Mouse (Mus musculus): ENCODE measurements around the gene Mmrn2. TPM values are rescaled to one million over a fixed set of nuclear protein-coding genes. Genes with fewer than 3 reads are reported as not detected.

The Mmrn2 gene
- total RNA-seq (2017) = not detected in 2 replicates

DNA sequence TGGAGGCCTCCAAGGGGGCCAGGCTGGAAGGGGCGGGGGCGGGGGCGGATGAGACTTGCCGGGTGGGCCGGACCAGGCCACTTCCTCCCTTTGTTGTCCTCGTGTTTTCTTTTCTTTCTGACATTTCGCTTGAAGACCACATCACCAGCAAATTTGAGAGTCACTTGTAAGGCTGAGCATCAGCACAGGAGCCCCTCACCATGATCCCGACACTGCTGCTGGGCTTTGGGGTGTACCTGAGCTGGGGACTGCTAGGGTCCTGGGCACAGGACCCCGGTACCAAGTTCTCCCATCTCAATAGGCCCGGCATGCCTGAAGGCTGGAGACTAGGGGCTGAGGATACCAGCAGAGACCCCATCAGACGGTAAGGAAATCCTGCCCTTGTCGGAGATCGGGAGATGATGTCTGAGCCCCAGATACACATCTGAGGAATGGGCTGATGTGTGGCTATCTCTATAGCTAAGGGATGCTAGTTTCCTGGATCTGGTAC, at the start of gene Mmrn2:
Gene Mmrn2 (plus strand): TSS at position 51 of the 490 bp plus-strand sequence.
- ATAC-seq (ENCODE audit: extremely low read depth, insufficient number of reproducible peaks, low FRiP score, poor library complexity, severe bottlenecking) = no peak

DNA sequence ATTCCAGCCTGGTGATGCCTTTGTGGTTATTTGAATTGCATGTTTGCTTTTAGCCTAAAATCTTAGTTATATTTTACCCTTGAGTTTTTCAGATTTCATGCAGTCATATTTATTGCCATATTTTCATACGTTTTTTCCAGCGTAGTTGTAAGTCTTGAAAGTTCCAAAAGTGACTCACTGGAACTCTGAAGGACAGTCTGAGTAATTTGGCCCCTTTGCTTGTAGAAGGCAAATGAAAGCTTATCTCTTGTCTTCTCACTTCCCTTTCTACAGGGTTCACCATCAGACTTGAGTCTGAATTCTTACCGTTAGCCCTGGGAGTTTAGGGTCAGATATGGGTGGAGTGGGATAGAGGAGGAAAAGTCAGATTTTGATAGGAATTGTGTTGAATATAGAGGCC, 48.7 kb upstream of the Mmrn2 start:
- ATAC-seq (ENCODE audit: extremely low read depth, insufficient number of reproducible peaks, low FRiP score, poor library complexity, severe bottlenecking) = no peak

DNA sequence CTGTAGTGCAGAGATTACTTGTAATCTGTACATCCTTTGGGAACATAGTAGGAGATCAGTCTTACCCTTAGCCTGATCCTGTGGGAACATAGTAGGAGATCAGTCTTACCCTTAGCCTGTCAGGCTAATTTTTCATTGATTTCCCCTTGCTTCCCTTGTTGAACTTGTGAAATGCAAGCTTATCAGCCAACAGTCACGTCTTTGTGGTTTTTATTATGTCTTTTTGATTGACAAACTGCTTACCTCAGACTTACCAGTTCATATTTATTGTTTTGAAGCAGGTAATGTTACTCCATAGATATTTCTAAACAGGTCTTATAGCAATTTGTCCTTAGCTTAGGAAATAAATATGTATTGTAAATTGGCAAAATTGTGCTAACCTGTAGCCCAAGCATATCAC, 47.6 kb upstream of the Mmrn2 start:
- ATAC-seq (ENCODE audit: extremely low read depth, insufficient number of reproducible peaks, low FRiP score, poor library complexity, severe bottlenecking) = no peak

DNA sequence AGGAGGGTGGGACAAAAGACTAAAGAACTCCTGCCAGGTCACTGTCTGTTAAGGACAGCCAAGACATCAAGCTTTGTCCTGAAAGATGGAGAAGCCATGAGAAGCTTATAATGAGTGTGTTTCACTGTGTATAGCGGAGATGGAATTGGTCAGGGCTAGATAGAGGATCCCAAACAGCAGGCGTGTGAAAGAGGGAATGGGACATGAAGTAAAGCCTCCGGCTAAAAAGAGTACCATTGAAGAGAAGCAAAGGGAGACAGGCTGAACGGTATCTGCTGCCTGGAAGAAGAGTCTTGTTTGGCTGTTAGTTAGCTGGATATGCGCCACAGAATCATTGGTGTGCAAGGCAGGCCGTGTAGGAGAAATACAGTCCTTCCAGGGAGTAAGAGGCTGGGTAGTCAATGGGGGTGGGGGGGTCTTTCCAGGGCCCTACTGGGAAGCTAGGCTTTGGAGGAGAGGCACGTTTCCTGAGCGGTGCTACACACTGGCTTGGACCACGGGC, 44.6 kb upstream of the Mmrn2 start:
- no peak for ATAC-seq (ENCODE audit: extremely low read depth, insufficient number of reproducible peaks, low FRiP score, poor library complexity, severe bottlenecking)

DNA sequence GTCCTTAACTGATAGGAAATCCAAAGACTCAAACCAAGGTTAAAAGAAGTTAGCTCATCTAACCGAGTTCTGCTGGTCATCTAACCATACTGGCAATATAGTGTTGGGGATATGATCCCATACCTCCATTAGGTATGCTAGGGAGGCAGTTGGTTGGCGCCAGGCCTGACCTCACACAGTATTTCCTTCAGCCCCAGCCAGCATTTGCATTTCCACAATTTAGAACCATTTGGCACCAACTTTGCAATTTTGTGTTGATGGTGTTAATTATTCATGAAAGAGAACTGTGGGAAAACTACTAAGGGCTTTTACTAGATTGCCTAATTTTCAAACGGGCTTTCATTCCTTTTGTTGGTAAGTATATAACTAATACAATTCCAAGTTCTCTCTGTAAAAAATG, 43.4 kb upstream of the Mmrn2 start:
- no peak for ATAC-seq (ENCODE audit: extremely low read depth, insufficient number of reproducible peaks, low FRiP score, poor library complexity, severe bottlenecking)

DNA sequence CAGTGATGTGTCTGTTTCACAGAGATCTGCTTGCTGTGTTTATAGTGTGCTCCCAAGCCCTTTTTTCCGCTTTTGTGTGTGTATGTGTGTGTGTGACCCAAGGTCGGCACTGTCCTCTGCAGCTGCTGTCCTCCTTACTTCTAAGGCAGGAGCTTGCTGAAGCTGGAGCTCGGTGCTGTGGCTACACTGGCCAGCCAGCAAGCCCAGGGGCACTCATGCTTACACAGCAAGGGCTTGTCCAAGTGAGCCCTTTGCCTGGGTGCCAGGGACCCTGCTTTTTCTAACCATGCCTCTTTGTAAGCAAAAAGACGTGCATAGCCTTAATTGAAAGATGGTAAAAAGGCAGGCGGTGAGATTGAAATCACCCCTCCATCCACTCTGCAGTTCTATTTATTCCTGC, 42.8 kb upstream of the Mmrn2 start:
- no peak for ATAC-seq (ENCODE audit: extremely low read depth, insufficient number of reproducible peaks, low FRiP score, poor library complexity, severe bottlenecking)

DNA sequence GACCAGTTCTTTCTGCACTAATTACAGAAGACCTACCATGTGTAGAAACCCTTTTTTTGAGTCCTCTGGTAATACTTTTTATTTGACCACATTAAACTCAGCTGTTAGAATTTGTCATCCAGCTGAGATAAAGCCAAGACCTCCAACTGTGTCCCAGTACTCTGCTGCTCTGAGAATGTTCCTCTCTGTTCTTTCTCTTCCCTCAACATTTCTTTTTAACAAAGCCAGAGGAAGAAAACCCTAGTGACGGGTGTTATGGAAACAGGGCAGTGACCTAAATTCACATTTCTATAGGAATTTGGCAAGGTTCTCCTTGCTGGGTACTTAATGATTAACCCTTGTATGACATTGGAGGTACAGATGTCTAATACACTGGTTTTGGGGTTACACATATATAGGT, 35.8 kb upstream of the Mmrn2 start:
- no peak for ATAC-seq (ENCODE audit: extremely low read depth, insufficient number of reproducible peaks, low FRiP score, poor library complexity, severe bottlenecking)

DNA sequence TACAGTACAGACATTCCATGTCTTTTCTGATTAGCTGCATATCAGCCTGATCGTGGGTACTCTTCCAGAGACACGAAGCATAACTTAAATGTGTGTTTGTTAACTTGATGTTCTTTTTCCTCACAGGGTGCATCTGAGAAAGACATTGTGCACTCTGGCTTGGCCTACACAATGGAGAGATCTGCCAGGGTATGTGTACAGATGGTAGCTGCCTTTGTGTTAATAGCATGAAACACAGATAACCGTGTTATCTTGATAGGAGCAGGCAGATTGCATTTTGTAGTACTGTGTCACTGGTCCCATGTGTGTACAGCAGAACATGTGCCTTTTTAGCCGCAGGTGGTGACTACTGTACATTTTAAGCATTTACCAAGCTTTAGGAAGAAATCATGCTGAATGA, 33.3 kb upstream of the Mmrn2 start:
- no peak for ATAC-seq (ENCODE audit: extremely low read depth, insufficient number of reproducible peaks, low FRiP score, poor library complexity, severe bottlenecking)

DNA sequence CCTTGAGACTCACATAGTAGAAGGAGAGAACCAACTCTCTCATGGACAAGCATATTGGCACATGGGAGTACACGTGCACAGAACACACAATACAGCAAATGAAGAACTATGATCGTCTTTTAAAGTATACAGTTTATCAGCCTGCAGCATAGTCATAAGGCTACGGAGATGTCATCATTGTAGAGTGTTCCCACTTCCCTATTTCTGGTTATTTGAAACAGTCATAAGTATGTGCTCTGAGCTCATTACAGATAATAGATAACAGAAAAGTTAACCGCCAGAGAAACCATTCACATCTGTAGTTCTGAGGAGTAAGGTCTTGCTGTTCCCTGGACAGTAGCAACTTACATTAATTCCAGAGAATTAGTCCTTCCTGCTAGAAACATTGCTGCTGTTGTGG, 32.2 kb upstream of the Mmrn2 start:
- no peak for ATAC-seq (ENCODE audit: extremely low read depth, insufficient number of reproducible peaks, low FRiP score, poor library complexity, severe bottlenecking)

DNA sequence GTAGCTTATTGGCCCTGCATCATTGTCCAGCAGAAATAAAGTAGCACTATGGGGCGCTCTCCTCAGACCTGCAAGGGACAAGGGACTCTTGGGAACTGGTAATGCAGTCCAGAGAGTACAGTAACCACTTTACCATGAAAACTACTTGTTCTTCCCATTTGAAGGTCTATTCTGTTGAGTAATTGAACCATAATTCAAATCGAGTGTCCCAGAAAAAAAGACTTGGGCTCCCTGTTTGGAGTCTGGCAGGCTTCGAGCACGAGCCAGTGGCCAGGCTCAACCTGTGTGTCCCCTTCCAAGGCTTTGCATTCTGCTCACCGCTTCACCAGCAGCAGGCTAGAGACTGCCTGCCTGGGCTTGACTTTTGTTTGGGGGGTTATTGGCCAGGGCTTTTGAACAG, 30.9 kb upstream of the Mmrn2 start:
- no peak for ATAC-seq (ENCODE audit: extremely low read depth, insufficient number of reproducible peaks, low FRiP score, poor library complexity, severe bottlenecking)

DNA sequence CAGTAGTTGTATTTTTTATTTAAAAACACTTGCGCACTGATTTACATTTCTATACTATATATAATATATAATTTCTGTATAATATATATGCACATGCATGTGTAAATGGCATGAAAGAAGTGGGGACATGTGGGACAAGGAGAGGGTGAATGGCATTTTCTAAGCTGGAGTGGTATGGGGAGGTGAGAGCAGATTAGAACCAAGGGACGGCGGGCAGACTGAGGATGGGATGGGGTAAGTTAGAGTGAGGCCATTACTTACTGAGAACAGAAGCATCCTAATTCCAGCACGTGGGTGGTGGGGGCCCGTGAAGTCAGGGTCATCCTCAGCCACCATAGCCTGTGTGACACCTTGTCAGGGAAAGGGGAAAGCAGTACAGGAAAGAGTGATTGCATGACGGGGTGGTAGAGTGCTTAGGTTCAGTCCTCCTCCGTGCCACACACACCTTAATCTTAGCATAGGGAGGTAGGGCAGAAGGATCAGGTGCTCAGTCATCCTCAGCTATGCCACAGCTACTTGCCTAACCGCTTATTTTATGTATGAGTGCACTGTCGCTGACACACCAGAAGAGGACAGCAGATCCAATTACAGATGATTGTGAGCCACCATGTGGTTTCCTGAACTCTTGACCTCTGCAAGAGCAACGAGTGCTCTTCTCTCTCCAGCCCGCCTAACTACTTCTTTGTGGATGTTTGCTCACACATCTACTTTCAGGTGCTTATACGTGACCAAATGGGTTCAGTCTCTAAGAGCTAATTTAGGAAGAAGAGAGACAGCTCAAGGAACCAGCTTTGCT, 29.3 kb upstream of the Mmrn2 start:
- ATAC-seq (ENCODE audit: extremely low read depth, insufficient number of reproducible peaks, low FRiP score, poor library complexity, severe bottlenecking) = no peak

DNA sequence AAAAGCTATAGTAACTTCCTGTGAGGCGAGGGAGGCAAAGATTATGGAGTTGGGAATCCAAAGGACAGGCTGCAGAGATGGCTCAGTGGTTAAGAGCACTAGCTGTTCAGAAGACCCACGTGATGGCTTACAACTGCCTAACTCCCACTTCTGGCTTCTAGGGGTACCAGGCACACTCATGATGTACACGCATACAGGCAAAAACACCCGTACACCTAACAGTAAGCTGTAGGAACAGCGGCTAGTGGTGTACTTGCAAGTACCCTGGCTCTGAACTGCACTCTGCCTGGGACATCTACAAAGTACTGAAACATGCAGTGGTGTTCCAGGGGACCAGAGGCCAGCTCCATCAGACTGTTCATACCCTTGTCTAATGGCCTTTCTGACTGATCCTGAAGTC, 28.2 kb upstream of the Mmrn2 start:
- ATAC-seq (ENCODE audit: extremely low read depth, insufficient number of reproducible peaks, low FRiP score, poor library complexity, severe bottlenecking) = no peak

DNA sequence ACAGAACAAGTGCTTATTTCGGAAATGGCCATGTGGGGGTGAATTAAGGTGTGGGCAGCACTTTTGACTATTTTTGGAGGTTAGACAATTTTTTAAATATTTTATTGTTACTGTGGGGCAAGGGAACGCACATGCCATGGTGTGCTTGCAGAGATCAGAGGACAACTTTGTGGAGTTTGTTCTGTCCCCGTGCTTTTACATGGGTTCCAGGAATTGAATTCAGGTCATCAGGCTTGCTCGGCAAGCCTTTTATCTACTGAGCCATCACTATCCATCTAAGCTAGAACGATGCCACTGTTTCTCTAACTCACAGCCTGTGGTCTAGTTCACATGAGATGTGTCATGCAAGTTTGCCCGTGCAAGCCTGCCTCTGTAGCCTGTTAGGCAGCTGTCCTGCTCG, 27.0 kb upstream of the Mmrn2 start:
- no peak for ATAC-seq (ENCODE audit: extremely low read depth, insufficient number of reproducible peaks, low FRiP score, poor library complexity, severe bottlenecking)

DNA sequence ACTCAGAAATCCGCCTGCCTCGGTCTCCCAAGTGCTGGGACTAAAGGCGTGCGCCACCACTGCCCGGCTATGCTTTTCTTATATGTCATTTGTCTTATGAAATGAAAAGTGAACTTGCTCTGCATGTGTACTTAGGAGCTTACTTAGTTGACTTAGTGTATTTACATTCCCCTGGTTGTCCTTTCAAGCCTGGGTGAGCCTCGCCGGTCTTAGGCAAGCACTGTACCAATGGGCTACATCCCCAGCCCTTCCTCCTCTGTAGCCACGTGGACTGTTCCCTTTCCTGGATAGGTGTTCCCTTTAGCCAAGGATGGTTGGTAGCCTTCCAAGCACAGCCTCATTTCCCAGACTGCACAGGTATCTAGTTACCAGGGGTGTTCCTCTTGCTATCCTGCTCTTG, 26.3 kb upstream of the Mmrn2 start:
- ATAC-seq (ENCODE audit: extremely low read depth, insufficient number of reproducible peaks, low FRiP score, poor library complexity, severe bottlenecking) = no peak

DNA sequence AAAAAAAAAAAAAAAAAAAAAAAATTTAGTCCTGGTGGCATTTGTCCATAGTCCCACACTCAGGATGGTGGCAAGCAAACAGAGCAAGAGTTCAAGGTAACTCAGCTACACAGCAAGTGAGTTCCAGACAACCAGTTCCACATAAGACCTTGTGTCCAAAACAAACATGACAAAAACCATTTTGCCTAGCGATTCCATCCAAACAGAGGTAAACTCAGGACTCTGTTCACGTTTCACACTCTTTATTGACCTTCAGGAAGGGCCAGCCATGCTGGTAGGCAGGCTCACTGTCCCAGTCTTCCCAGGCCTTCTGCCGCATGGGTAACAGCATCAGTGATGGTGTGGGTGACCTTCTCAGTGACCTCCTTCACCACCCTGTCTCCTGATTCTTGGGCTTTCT, 23.6 kb upstream of the Mmrn2 start:
- no peak for ATAC-seq (ENCODE audit: extremely low read depth, insufficient number of reproducible peaks, low FRiP score, poor library complexity, severe bottlenecking)

DNA sequence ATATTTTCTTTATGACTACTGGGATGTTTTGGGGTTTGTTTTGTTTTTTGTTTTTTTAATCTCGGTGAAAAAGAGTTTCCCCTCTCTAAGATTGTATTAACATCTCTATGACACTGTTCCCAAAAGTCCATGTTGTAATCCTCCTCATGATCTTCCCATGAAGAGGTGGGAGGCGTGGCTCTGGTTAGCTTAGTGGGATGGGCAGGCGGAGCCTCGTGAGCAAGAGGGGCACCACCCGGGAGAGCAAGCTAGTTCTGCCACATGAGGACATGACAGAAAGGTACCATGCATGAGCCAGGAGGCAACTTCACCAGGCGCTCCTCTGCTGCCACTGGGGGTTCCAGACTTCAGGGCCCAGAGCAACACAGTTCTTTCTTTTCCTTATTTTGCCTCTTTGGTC, 22.7 kb upstream of the Mmrn2 start:
- ATAC-seq (ENCODE audit: extremely low read depth, insufficient number of reproducible peaks, low FRiP score, poor library complexity, severe bottlenecking) = no peak

DNA sequence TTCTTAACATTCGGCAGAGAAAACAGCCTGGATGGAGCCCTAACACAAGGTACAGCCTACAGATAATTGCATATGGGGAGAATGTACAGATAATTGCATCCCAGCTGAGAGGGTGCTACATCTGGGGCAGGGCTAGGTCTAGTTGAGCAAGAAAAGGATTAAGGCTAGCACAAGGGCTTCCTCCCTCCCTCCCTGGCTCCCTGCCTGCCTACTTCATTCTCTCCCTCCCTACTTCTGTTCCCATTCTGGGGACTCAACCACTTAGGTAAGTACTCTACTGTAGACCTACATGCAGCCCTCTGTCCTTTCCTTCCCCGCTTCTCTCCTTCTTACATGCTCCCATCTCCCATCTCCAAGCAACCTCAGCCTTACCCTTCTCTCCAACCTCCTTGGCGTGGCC, 21.9 kb upstream of the Mmrn2 start:
- no peak for ATAC-seq (ENCODE audit: extremely low read depth, insufficient number of reproducible peaks, low FRiP score, poor library complexity, severe bottlenecking)

DNA sequence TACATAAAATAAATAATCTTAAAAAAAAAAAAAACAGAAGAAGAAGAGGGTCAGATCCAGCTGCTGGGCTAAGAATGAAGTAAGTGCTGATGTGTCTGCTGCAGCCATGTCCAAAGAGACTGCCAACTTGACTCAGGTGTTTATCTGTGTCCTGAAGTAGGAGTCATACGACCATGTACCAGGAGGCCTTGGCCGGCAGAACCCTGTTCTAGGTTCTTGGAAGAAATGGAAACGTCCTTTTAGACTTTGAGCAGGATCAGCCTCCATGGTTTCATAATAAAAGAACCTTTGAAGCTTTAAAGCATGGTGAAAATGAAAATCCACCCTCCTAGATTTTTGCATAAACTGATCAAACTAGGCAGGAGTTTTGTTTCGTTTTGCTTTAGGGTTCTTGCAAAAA, 20.8 kb upstream of the Mmrn2 start:
- no peak for ATAC-seq (ENCODE audit: extremely low read depth, insufficient number of reproducible peaks, low FRiP score, poor library complexity, severe bottlenecking)

DNA sequence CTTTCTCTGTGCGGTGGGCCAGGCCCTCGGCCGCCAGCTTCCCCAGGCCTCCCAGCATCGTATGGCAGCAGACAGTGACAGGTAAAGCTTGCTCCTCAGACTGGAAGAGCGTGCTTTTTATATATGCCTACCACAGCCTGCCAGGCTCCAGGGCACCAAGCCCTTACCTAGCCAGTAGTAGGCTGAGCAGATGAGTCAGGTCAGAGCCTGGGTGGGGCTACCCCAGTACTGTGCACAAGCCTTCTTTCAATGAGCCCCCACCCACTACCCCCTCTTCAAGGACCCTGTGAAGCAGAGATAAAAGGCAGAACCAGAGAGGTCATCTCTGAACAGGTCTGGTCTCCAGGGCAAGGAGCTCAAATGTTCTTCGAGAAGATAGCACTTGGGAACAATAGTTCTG, 20.0 kb upstream of the Mmrn2 start, which contains the start of gene Fam25c:
Gene Fam25c (minus strand): TSS at position 133 of the 400 bp plus-strand sequence.
- ATAC-seq (ENCODE audit: extremely low read depth, insufficient number of reproducible peaks, low FRiP score, poor library complexity, severe bottlenecking) = no peak

DNA sequence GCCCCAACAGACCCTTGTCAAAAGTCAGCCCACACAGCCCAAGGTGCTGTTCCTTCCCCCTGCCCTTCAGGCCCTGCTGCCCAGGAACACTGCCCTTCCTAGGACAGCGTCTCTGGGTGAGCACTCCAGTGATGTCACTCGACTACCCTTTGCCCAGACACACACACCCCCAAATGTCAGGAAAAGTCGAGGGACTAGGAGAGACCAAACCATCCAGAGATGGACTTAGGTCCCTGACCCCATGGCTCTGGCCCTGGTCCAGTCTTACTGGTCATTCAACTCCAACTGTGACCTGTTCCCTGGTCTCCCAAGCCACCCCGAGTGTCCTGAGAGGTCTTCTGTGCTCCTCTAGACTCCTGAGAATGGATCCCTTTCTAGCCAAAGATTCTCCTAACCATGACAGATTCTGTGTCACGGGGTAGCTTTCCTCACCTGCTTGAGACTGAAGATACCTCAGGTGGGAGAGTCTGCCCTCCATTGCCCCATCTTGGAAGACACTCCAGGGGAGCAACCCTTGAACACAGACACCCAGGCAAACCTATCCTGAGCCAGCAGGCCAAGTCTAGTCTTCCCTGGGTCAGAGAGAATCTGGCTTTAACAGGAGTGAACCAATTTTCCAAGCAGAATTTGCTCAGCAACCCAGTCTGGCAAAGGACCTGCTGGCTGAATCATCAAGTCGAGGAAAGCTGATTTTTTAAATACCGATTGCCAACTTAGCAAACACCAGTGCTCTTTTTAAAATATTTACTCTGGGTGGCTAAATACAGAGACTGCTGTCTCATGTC, 17.4 kb upstream of the Mmrn2 start:
- ATAC-seq (ENCODE audit: extremely low read depth, insufficient number of reproducible peaks, low FRiP score, poor library complexity, severe bottlenecking) = no peak

Measured in neutrophil, adult 5-6 weeks (primary cell).